23 mouse cellular contexts compared by ENCODE assay signal in the genomic region with DNA sequence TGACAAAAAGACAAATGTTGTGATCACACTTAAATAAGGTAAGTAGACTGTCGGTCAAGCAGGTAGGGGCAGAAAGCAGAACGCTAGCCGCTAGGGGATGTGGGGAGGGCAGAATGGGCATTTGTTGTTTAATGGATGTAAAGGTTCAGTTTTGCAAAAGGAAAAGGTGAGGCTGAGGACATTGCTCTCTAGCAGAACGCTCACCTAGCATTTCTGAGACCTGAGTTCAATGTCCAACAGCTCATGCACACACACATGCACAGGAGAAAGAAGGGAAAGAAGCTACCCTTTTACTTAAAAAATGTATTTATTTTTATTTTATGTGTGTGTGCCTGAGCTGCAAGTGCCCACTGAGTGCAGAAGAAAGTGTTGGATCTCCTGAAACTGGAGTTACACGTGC. TPM values are rescaled to one million over a fixed set of nuclear protein-coding genes. Genes with fewer than 3 reads are reported as not detected.
A peak's percentile ranks its signal among the peaks of the same experiment; 100 is the strongest.
DNase-seq lines count a peak whose midpoint lies in the region; TF ChIP-seq lines count a peak whose summit lies in the region.
"Had no signal": no experiment of that assay in that cellular context is flagged by ENCODE, and none has a peak within 500 bp of the region (broad histone marks: within the 10 kb centered on the region; RNA-seq: fewer than 3 reads in every experiment).

No protein-coding gene starts in this region.

- peak overlapping the region; percentile 35; the same call in 1 of the 2 replicates for H3K27ac ChIP-seq in ES-Bruce4 (ENCODE audit: insufficient read depth, low read length)
- H3K27ac ChIP-seq: embryonic facial prominence, embryonic 12.5 days; embryonic facial prominence, embryonic 15.5 days; forebrain, embryonic 15.5 days; heart, adult 2 months; heart, embryonic 10.5 days; heart, embryonic 13.5 days; hindbrain, embryonic 14.5 days; hindbrain, postnatal 0 days had no signal

- no peaks in the 10 kb centered on the region for H3K27me3 ChIP-seq in E14TG2a.4 (ENCODE audit: insufficient read depth, low read length)
- H3K27me3 ChIP-seq in ES-Bruce4 (ENCODE audit: control insufficient read depth, insufficient read depth, low read length, poor library complexity, severe bottlenecking) = no peaks in the 10 kb centered on the region
- H3K27me3 ChIP-seq: forebrain, embryonic 15.5 days had no signal

- H3K4me3 ChIP-seq in E14TG2a.4 (replicated peaks; ENCODE audit: low read length) = peak overlapping the region; percentile 52
- H3K4me3 ChIP-seq in ES-Bruce4 (ENCODE audit: low read depth, low read length) = 0 out of 2 replicates have a peak overlapping the region, but pooled peaks have one; percentile 14
- H3K4me3 ChIP-seq: embryonic facial prominence, embryonic 12.5 days; embryonic facial prominence, embryonic 15.5 days; forebrain, embryonic 15.5 days; heart, adult 2 months; heart, embryonic 10.5 days; heart, embryonic 13.5 days had no signal

- H3K9me3 ChIP-seq in E14TG2a.4 (ENCODE audit: low read length) = no peaks in the 10 kb centered on the region
- H3K9me3 ChIP-seq in ES-Bruce4 (replicated peaks; ENCODE audit: control insufficient read depth, insufficient read depth, low read length, poor library complexity, severe bottlenecking) = no peaks in the 10 kb centered on the region
- H3K9me3 ChIP-seq: embryonic facial prominence, embryonic 12.5 days; embryonic facial prominence, embryonic 15.5 days; forebrain, embryonic 15.5 days; heart, embryonic 10.5 days; heart, embryonic 13.5 days had no signal

- no peak for TF ChIP-seq POLR2A in ES-Bruce4 (IDR thresholded peaks at IDR 0.05; ENCODE audit: insufficient read depth, low read length)

- peaks cover 16% of the 10 kb centered on the region; the same call in 1 of the 2 replicates for H3K36me3 ChIP-seq in E14TG2a.4 (ENCODE audit: insufficient read depth, low read length)
- H3K36me3 ChIP-seq in ES-Bruce4 (ENCODE audit: control insufficient read depth, insufficient read depth, low read length, poor library complexity, severe bottlenecking) = peaks cover 5% of the 10 kb centered on the region; the same call in 1 of the 2 replicates
- H3K36me3 ChIP-seq: embryonic facial prominence, embryonic 12.5 days; embryonic facial prominence, embryonic 15.5 days; forebrain, embryonic 15.5 days; heart, embryonic 10.5 days; heart, embryonic 13.5 days had no signal

- no peak for TF ChIP-seq CTCF in E14TG2a.4 (conservative IDR thresholded peaks at IDR 0.05; ENCODE audit: low read length)
- no peak for TF ChIP-seq CTCF in ES-Bruce4 (IDR thresholded peaks at IDR 0.05; ENCODE audit: low read depth, low read length)

- no peak for TF ChIP-seq EP300 in ES-Bruce4 (IDR thresholded peaks at IDR 0.05; ENCODE audit: insufficient read depth, low read depth, low read length)

- no peak overlapping the region for H3K9ac ChIP-seq in ES-Bruce4 (ENCODE audit: low read depth, poor library complexity, severe bottlenecking)
- H3K9ac ChIP-seq: embryonic facial prominence, embryonic 12.5 days; embryonic facial prominence, embryonic 15.5 days; forebrain, embryonic 15.5 days; heart, embryonic 13.5 days; hindbrain, embryonic 14.5 days had no signal

- intact Hi-C loops in gastrocnemius, postnatal 14 days (cut with DNase I; ENCODE audit: low total_unique reads) = no loop called here

- peak; percentile 8 for DNase-seq in kidney, postnatal 14 days
- no peak for DNase-seq in kidney, postnatal 4 days
- DNase-seq in yolk sac, embryonic 10.5 days (ENCODE audit: low spot score) = no peak
- no peak for DNase-seq in gastrocnemius, postnatal 14 days
- DNase-seq: adrenal gland, adult 2 months; adrenal gland, postnatal 14 days; cerebellum, adult 11 months; cerebellum, adult 2 months; cerebellum, adult 9-11 months; cerebellum, postnatal 25 days; gastrocnemius, postnatal 36 days; heart, adult 2 months; heart, postnatal 14 days; heart, postnatal 4 days had no signal

- peaks cover 39% of the 10 kb centered on the region for H3K4me1 ChIP-seq in E14TG2a.4 (replicated peaks; ENCODE audit: low read depth, low read length)
- H3K4me1 ChIP-seq in ES-Bruce4 (ENCODE audit: control insufficient read depth, insufficient read depth, low read length) = peaks cover 2% of the 10 kb centered on the region
- H3K4me1 ChIP-seq: embryonic facial prominence, embryonic 12.5 days; embryonic facial prominence, embryonic 15.5 days; heart, embryonic 10.5 days; heart, embryonic 13.5 days had no signal

RNA-seq across cellular contexts. Expression of gene Usp9x, which starts 26.6 kb away (rescaled TPM):
- polyA plus RNA-seq in ES-Bruce4 (2011; ENCODE audit: insufficient read depth, insufficient read length, low read depth, missing spikeins) = 335 and 375 TPM in 2 replicates
- total RNA-seq in gastrocnemius, postnatal 14 days (2021) = 100 to 1,000 TPM; 122 to 125 TPM
